Mouse (Mus musculus) hindbrain, embryonic 16.5 days (tissue): ENCODE measurements at regions not wholly inside any gene's neighbourhood (a gene's known extent, or its start where the extent isn't known, plus 50 kb on each side); places are given as distances from the start of the nearest gene placed in this dataset.
"Not testable (repeated sequence)": the region's sequence is repeated elsewhere in the genome, so short reads cannot be mapped to it uniquely, and the experiment has no call there.

Experiments used
- ATAC-seq: fragments of 200-750 bp; cut with Nextera tagmentation; 2 replicates; pipeline ENCODE4 v1.8.0; 2017; ENCODE audit warnings: moderate TSS enrichment, moderate library complexity
- H3K27ac ChIP-seq: fragments of 300-500 bp; sonication (generic); 2 replicates; pipeline ENCODE4 v1.5.1; 2014; ENCODE audit warnings: low read depth, mild to moderate bottlenecking, control low read depth, low read length, moderate library complexity
- H3K27me3 ChIP-seq: fragments of 300-500 bp; sonication (generic); replicated peaks from 2 replicates; pipeline ENCODE4 v1.6.1; 2014; ENCODE audit warnings: low read length; ENCODE audit not compliant: control insufficient read depth, insufficient read depth
- H3K36me3 ChIP-seq: fragments of 300-500 bp; sonication (generic); 2 replicates; pipeline ENCODE4 v1.6.1; 2014; ENCODE audit warnings: mild to moderate bottlenecking, low read length, moderate library complexity, mixed read lengths; ENCODE audit not compliant: control insufficient read depth, insufficient read depth
- H3K4me1 ChIP-seq: fragments of 300-500 bp; sonication (generic); 2 replicates; pipeline ENCODE4 v1.6.1; 2014; ENCODE audit warnings: low read depth, low read length; ENCODE audit not compliant: control insufficient read depth, insufficient read depth
- H3K4me2 ChIP-seq: fragments of 300-500 bp; sonication (generic); 2 replicates; pipeline ENCODE4 v1.6.1; 2014; ENCODE audit warnings: mild to moderate bottlenecking, low read length, control low read depth, moderate library complexity
- H3K4me3 ChIP-seq: fragments of 300-500 bp; sonication (generic); 2 replicates; pipeline ENCODE4 v1.5.1; 2014; ENCODE audit warnings: mild to moderate bottlenecking, low read length, control low read depth, moderate library complexity
- H3K9ac ChIP-seq: fragments of 300-500 bp; sonication (generic); 2 replicates; pipeline ENCODE4 v1.6.1; 2014; ENCODE audit warnings: low read depth, mild to moderate bottlenecking, control low read depth, low read length, moderate library complexity
- H3K9me3 ChIP-seq: fragments of 300-500 bp; sonication (generic); 2 replicates; pipeline ENCODE4 v1.6.1; 2014; ENCODE audit warnings: mild to moderate bottlenecking, low read length, moderate library complexity; ENCODE audit not compliant: control insufficient read depth
- WGBS: fragments of 180-500 bp; shearing (Covaris S2); extraction: QIAGEN DNeasy Blood & Tissue Kit; methylation state at CpG from one replicate; pipeline ENCODE4 v1.1.7; 2014; 5-methylcytosine and 5-hydroxymethylcytosine counted together

- H3K9me3 ChIP-seq, H3K9ac ChIP-seq, ATAC-seq, H3K27me3 ChIP-seq, H3K4me3 ChIP-seq, H3K27ac ChIP-seq, H3K36me3 ChIP-seq, H3K4me1 ChIP-seq, H3K4me2 ChIP-seq: not testable (repeated sequence)
- WGBS: 53% methylated on average over 2 of the region's 2 CpGs
Measured at GRCm38 (mm10) chr14:68735756-68736155, 558.3 kb downstream of the Synb start.

DNA sequence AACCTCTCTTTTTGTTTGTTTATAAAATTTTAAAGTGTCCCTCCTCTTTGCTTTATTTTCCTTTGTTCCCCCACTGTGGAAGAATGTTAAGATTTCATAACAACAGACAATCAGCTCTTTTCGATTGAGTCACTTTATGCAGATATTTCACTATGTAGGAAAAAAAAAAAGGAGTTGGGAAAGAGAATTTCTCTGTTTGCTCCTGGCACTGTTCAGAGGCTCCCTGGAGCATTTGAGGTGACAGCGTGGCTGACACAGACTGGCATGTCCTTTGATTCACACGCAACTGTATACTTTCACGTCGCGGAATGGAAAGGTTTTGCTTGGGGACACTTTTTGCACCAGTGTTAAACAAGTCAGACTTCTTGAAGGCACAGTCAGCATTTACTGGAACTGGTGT lies 572.9 kb downstream of the Synb start:
- WGBS: 65% methylated on average over 6 of the region's 6 CpGs

GRCm38 (mm10) chr14:68719429-68720160 lies 574.5 kb downstream of the Synb start:
- Histone ChIP-seq H3K27ac (no peak overlapping the region), H3K27me3 (no peaks in the 10 kb centered on the region), H3K4me2 (no peak overlapping the region), H3K9ac (no peak overlapping the region), H3K36me3 (no peaks in the 10 kb centered on the region), H3K4me1 (no peaks in the 10 kb centered on the region), H3K4me3 (no peak overlapping the region), H3K9me3 (no peaks in the 10 kb centered on the region)
- ATAC-seq: no peak
- WGBS: 91% methylated on average over 9 of the region's 9 CpGs

More for the DNA sequence above, 572.9 kb downstream of the Synb start:
- Histone ChIP-seq H3K4me2 (no peak overlapping the region), H3K27me3 (no peaks in the 10 kb centered on the region), H3K4me3 (no peak overlapping the region), H3K9ac (no peak overlapping the region), H3K4me1 (no peaks in the 10 kb centered on the region), H3K27ac (no peak overlapping the region), H3K36me3 (no peaks in the 10 kb centered on the region), H3K9me3 (no peaks in the 10 kb centered on the region)
- ATAC-seq: no peak

DNA sequence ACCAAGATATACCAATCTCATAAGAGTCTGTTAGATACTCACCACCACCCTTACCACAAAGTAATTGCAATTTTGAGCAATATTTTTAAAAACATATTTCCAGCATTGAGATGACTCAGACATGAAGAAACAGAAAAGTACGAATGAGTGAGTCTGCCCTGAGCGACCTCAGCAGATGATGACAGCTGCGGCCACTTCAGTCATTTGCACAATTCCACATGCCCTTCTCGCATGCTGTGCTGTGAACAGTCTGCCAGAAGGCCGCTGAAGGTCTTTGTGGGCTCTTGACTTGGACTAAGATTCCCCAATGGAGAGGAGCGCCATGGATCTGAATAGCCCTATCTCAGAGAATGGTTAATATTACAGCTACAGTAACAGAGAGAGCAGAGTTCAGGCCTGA lies 575.3 kb downstream of the Synb start:
- no peaks in the 10 kb centered on the region for H3K9me3 ChIP-seq
- no peak overlapping the region for H3K4me2 ChIP-seq
- H3K9ac ChIP-seq: no peak overlapping the region
- H3K27ac ChIP-seq: no peak overlapping the region
- no peak overlapping the region for H3K4me3 ChIP-seq
- 88% methylated on average over 6 of the region's 6 CpGs for WGBS
- H3K4me1 ChIP-seq: no peaks in the 10 kb centered on the region
- H3K36me3 ChIP-seq: no peaks in the 10 kb centered on the region
- H3K27me3 ChIP-seq: no peaks in the 10 kb centered on the region
- ATAC-seq: no peak
